Mouse (Mus musculus): ENCODE results near the gene Ugt1a10.

GRCm38 (mm10) chr1:88205294-88205922 is 150.2 kb downstream of the Ugt1a10 start, which contains the start of gene Dnajb3:
- TF ChIP-seq TAL1 (IDR thresholded peaks at IDR 0.05; ENCODE audit: low read length): no peak
- peak; percentile 27; the same call in 1 of the 2 replicates for TF ChIP-seq GATA1 (IDR thresholded peaks at IDR 0.05; ENCODE audit: low read length)

Data from erythroblast, embryonic 14.5 days (primary cell).